In the genomic region with DNA sequence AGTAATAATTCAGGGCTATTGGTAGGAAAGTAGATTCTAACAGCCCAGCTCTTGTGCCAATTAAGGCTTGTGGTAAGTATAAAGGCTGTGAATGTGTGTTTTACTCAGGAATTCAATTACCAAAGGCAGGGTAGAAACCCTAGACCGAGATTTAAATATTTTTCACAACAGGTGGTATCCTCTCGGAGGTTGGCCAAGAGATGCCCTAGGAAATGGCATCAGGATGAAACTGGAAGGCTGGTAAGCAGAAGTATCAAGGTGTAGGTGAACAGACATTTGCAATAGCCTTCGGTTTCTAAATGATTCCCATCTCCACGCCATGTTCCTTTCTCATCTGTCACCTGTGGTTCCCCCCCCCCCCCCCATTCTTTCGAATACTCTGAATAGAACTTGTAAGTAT, we compare ENCODE assay signal across 29 mouse cellular contexts. TPM values are rescaled to one million over a fixed set of nuclear protein-coding genes. Genes with fewer than 3 reads are reported as not detected.
"Had no signal": no experiment of that assay in that cellular context is flagged by ENCODE, and none has a peak within 500 bp of the region (broad histone marks: within the 10 kb centered on the region; RNA-seq: fewer than 3 reads in every experiment).

No protein-coding gene starts in this region.

- H3K27ac ChIP-seq: heart, adult 2 months; heart, embryonic 13.5 days; heart, embryonic 15.5 days; hindbrain, embryonic 13.5 days; hindbrain, embryonic 15.5 days; intestine, embryonic 15.5 days; layer of hippocampus, adult 2 months; limb, embryonic 10.5 days; limb, embryonic 12.5 days; liver, embryonic 13.5 days; liver, embryonic 15.5 days had no signal

- H3K4me1 ChIP-seq: heart, embryonic 13.5 days; heart, embryonic 15.5 days; hindbrain, embryonic 13.5 days; hindbrain, embryonic 15.5 days; intestine, embryonic 15.5 days; limb, embryonic 10.5 days; liver, embryonic 13.5 days; liver, embryonic 15.5 days had no signal

- H3K9ac ChIP-seq: heart, embryonic 13.5 days; heart, embryonic 15.5 days; hindbrain, embryonic 13.5 days; hindbrain, embryonic 15.5 days; intestine, embryonic 15.5 days; limb, embryonic 12.5 days; liver, embryonic 13.5 days; liver, embryonic 15.5 days; liver, postnatal 0 days had no signal

- ATAC-seq: inflammation-experienced regulatory T-cells, adult 6 months; intestine, embryonic 15.5 days; intestine, postnatal 0 days; liver, postnatal 0 days had no signal

- H3K4me2 ChIP-seq: heart, embryonic 11.5 days; heart, embryonic 13.5 days; heart, embryonic 15.5 days; hindbrain, embryonic 13.5 days; hindbrain, embryonic 15.5 days; intestine, embryonic 15.5 days; limb, embryonic 12.5 days; liver, embryonic 11.5 days; liver, embryonic 13.5 days; liver, embryonic 15.5 days had no signal

- H3K27me3 ChIP-seq: heart, embryonic 13.5 days; heart, embryonic 15.5 days; hindbrain, embryonic 13.5 days; hindbrain, embryonic 15.5 days; intestine, embryonic 15.5 days; limb, embryonic 12.5 days; liver, embryonic 13.5 days; liver, embryonic 15.5 days had no signal

- DNase-seq: gastrocnemius, postnatal 14 days; gastrocnemius, postnatal 36 days; heart, adult 11 months; heart, adult 2 months; heart, postnatal 14 days; heart, postnatal 36 days; kidney, adult 18-20 months; kidney, adult 8-10 months; kidney, postnatal 10 days; kidney, postnatal 25 days; kidney, postnatal 4 days; liver; liver, embryonic 13.5 days; liver, postnatal 0 days had no signal

- H3K4me3 ChIP-seq: heart, adult 2 months; heart, embryonic 13.5 days; heart, embryonic 15.5 days; hindbrain, embryonic 13.5 days; hindbrain, embryonic 15.5 days; intestine, embryonic 15.5 days; layer of hippocampus, adult 2 months; limb, embryonic 10.5 days; limb, embryonic 12.5 days; liver, embryonic 13.5 days; liver, embryonic 15.5 days had no signal

- H3K36me3 ChIP-seq: heart, embryonic 13.5 days; heart, embryonic 15.5 days; hindbrain, embryonic 13.5 days; hindbrain, embryonic 15.5 days; intestine, embryonic 15.5 days; limb, embryonic 10.5 days; limb, embryonic 12.5 days; liver, embryonic 13.5 days; liver, embryonic 15.5 days had no signal

- H3K9me3 ChIP-seq: heart, embryonic 13.5 days; heart, embryonic 15.5 days; hindbrain, embryonic 13.5 days; hindbrain, embryonic 15.5 days; intestine, embryonic 15.5 days; limb, embryonic 10.5 days; limb, embryonic 12.5 days; liver, embryonic 13.5 days; liver, embryonic 15.5 days had no signal

RNA-seq across cellular contexts. Expression of a gene that starts 4.4 kb away (rescaled TPM):
- total RNA-seq: hematopoietic stem cell, adult 5-6 weeks had no signal

RNA-seq across cellular contexts. Expression of a gene that starts 45.8 kb away (rescaled TPM):
- total RNA-seq: hematopoietic stem cell, adult 5-6 weeks had no signal
- polyA plus RNA-seq: kidney, embryonic 14.5 days had no signal
